Mouse (Mus musculus) layer of hippocampus, postnatal 25 days (tissue): ENCODE results near the gene Irgq. TPM values are rescaled to one million over a fixed set of nuclear protein-coding genes. Genes with fewer than 3 reads are reported as not detected.
"Not testable (repeated sequence)": the region's sequence is repeated elsewhere in the genome, so short reads cannot be mapped to it uniquely, and the experiment has no call there.

ENCODE experiments used
- DNase-seq, 2 experiments: peaks; one replicate each; pipeline ENCODE4 v3.0.0; 2022; ENCODE audit warnings: mixed read lengths in 2 of 2, low spot score in 1 of 2; ENCODE audit errors: extremely low spot score in 1 of 2
- total RNA-seq, 2 experiments: library from RNA; stranded (reverse); gene quantifications; 2 replicates each; pipeline ENCODE4 v1.2.3; 2021

The Irgq gene
- total RNA-seq, result 10 to 100 TPM; 69.0 to 71.9 TPM

GRCm38 (mm10) chr7:24530062-24530931 is at the start of gene Irgq:
Gene Irgq (plus strand): TSS chr7:24530689.
- peak; percentile 95 to 98 for DNase-seq

GRCm38 (mm10) chr7:24480986-24481473 is 49.5 kb upstream of the Irgq start:
- no peak for DNase-seq

GRCm38 (mm10) chr7:24481474-24482207 is 48.8 kb upstream of the Irgq start, which contains the start of gene Cadm4:
Gene Cadm4 (plus strand): TSS chr7:24482023.
- DNase-seq, result peak; percentile 82 to 85

GRCm38 (mm10) chr7:24482208-24483020 is 48.1 kb upstream of the Irgq start:
- DNase-seq, result no peak

- DNase-seq, result not testable (repeated sequence)
These were observed 47.2 kb upstream of the Irgq start for GRCm38 (mm10) chr7:24483291-24483690.

GRCm38 (mm10) chr7:24485481-24485880 is 45.0 kb upstream of the Irgq start:
- no peak for DNase-seq

- peak in 1 of 2 experiments; percentile 33 for DNase-seq
These were observed 43.8 kb upstream of the Irgq start for GRCm38 (mm10) chr7:24486654-24487130.

- no peak for DNase-seq
These were observed 43.1 kb upstream of the Irgq start for GRCm38 (mm10) chr7:24487403-24487802.

- no peak for DNase-seq
These were observed 42.2 kb upstream of the Irgq start for GRCm38 (mm10) chr7:24488303-24488702.

- no peak for DNase-seq
These were observed 30.5 kb upstream of the Irgq start for GRCm38 (mm10) chr7:24499856-24500577.

- peak in 1 of 2 experiments; percentile 48 for DNase-seq
These were observed 29.6 kb upstream of the Irgq start for GRCm38 (mm10) chr7:24500929-24501328.

GRCm38 (mm10) chr7:24501492-24501891 is 29.0 kb upstream of the Irgq start:
- peak in 1 of 2 experiments; percentile 56 for DNase-seq

GRCm38 (mm10) chr7:24504004-24504403 is 26.5 kb upstream of the Irgq start:
- DNase-seq, result no peak

GRCm38 (mm10) chr7:24504868-24505267 is 25.6 kb upstream of the Irgq start:
- no peak for DNase-seq

GRCm38 (mm10) chr7:24505447-24506064 is 24.9 kb upstream of the Irgq start:
- no peak for DNase-seq

- DNase-seq, result no peak
These were observed 24.4 kb upstream of the Irgq start for GRCm38 (mm10) chr7:24506065-24506459.

GRCm38 (mm10) chr7:24506476-24506837 is 24.0 kb upstream of the Irgq start:
- peak in 1 of 2 experiments; percentile 41 for DNase-seq

GRCm38 (mm10) chr7:24506838-24507725 is 23.4 kb upstream of the Irgq start, which contains the start of gene Zfp428:
Gene Zfp428 (plus strand): TSS chr7:24507006.
- peak; percentile 71 to 83 for DNase-seq
